Mouse (Mus musculus) naive thymus-derived CD4-positive, alpha-beta T cell, adult 2 months (primary cell): Measurements from ENCODE around the gene Fbxw15.
"Not testable (repeated sequence)": the region's sequence is repeated elsewhere in the genome, so short reads cannot be mapped to it uniquely, and the experiment has no call there.

Experiments used
- DNase-seq: peaks from one replicate; pipeline ENCODE4 v3.0.0-alpha.2; 2011; ENCODE audit warnings: low read depth

The Fbxw15 gene

GRCm38 (mm10) chr9:109568162-109568561, at the start of gene Fbxw15:
Gene Fbxw15 (minus strand): TSS chr9:109568262.
- DNase-seq: not testable (repeated sequence)

GRCm38 (mm10) chr9:109606837-109607236, 38.8 kb upstream of the Fbxw15 start:
- DNase-seq: not testable (repeated sequence)

- not testable (repeated sequence) for DNase-seq
Measured at GRCm38 (mm10) chr9:109602128-109602527, 34.1 kb upstream of the Fbxw15 start.

- DNase-seq: no peak
Measured at GRCm38 (mm10) chr9:109597226-109597625, 29.2 kb upstream of the Fbxw15 start.

- no peak for DNase-seq
Measured at GRCm38 (mm10) chr9:109594866-109595265, 26.8 kb upstream of the Fbxw15 start.

- no peak for DNase-seq
Measured at GRCm38 (mm10) chr9:109565546-109565945, 2.5 kb downstream of the Fbxw15 start.

- not testable (repeated sequence) for DNase-seq
Measured at GRCm38 (mm10) chr9:109562106-109562505, 6.0 kb downstream of the Fbxw15 start.

GRCm38 (mm10) chr9:109552483-109552882, 15.6 kb downstream of the Fbxw15 start:
- DNase-seq: no peak

GRCm38 (mm10) chr9:109549666-109550065, 18.4 kb downstream of the Fbxw15 start:
- DNase-seq: not testable (repeated sequence)

- no peak for DNase-seq
Measured at GRCm38 (mm10) chr9:109523385-109524064, 44.5 kb downstream of the Fbxw15 start.
